Mouse (Mus musculus) midbrain, embryonic 15.5 days (tissue): Measurements from ENCODE around the gene Mab21l3. TPM values are rescaled to one million over a fixed set of nuclear protein-coding genes. Genes with fewer than 3 reads are reported as not detected.

Source experiments
- ATAC-seq: fragments of 200-750 bp; cut with Nextera tagmentation; replicated peaks from 2 replicates; pipeline ENCODE4 v1.8.0; 2017; ENCODE audit warnings: moderate TSS enrichment
- H3K27ac ChIP-seq: fragments of 300-500 bp; sonication (generic); 2 replicates; pipeline ENCODE4 v1.5.1; 2015; ENCODE audit warnings: mild to moderate bottlenecking, inconsistent platforms
- H3K27me3 ChIP-seq: fragments of 300-500 bp; sonication (generic); replicated peaks from 2 replicates; pipeline ENCODE4 v1.6.1; 2015; ENCODE audit warnings: inconsistent platforms
- H3K36me3 ChIP-seq: fragments of 300-500 bp; sonication (generic); replicated peaks from 2 replicates; pipeline ENCODE4 v1.6.1; 2015; ENCODE audit warnings: inconsistent platforms
- H3K4me1 ChIP-seq: fragments of 300-500 bp; sonication (generic); 2 replicates; pipeline ENCODE4 v1.6.1; 2015; ENCODE audit warnings: inconsistent platforms
- H3K4me2 ChIP-seq: fragments of 300-500 bp; sonication (generic); 2 replicates; pipeline ENCODE4 v1.6.1; 2015; ENCODE audit warnings: inconsistent platforms, mild to moderate bottlenecking, moderate library complexity
- H3K4me3 ChIP-seq: fragments of 300-500 bp; sonication (generic); 2 replicates; pipeline ENCODE4 v1.5.1; 2015; ENCODE audit warnings: mild to moderate bottlenecking, inconsistent platforms
- H3K9ac ChIP-seq: fragments of 300-500 bp; sonication (generic); 2 replicates; pipeline ENCODE4 v1.6.1; 2015; ENCODE audit warnings: mild to moderate bottlenecking, inconsistent platforms
- H3K9me3 ChIP-seq: fragments of 300-500 bp; sonication (generic); 2 replicates; pipeline ENCODE4 v1.6.1; 2016; ENCODE audit warnings: inconsistent platforms
- WGBS: fragments of 180-500 bp; shearing (Covaris S2); methylation state at CpG from one replicate; pipeline ENCODE4 v1.1.7; 2015; ENCODE audit warnings: mixed read lengths; 5-methylcytosine and 5-hydroxymethylcytosine counted together
- polyA plus RNA-seq: library from polyadenylated mRNA; unstranded; fragments of >200 nt; fragmentation: Nextera tagmentation; extraction: Ambion mirVana; gene quantifications from 2 replicates; pipeline ENCODE4 v1.2.1, GENCODE M21; 2015

The Mab21l3 gene
- polyA plus RNA-seq, 1 experiment from 2014 or later = 0.21 TPM

DNA sequence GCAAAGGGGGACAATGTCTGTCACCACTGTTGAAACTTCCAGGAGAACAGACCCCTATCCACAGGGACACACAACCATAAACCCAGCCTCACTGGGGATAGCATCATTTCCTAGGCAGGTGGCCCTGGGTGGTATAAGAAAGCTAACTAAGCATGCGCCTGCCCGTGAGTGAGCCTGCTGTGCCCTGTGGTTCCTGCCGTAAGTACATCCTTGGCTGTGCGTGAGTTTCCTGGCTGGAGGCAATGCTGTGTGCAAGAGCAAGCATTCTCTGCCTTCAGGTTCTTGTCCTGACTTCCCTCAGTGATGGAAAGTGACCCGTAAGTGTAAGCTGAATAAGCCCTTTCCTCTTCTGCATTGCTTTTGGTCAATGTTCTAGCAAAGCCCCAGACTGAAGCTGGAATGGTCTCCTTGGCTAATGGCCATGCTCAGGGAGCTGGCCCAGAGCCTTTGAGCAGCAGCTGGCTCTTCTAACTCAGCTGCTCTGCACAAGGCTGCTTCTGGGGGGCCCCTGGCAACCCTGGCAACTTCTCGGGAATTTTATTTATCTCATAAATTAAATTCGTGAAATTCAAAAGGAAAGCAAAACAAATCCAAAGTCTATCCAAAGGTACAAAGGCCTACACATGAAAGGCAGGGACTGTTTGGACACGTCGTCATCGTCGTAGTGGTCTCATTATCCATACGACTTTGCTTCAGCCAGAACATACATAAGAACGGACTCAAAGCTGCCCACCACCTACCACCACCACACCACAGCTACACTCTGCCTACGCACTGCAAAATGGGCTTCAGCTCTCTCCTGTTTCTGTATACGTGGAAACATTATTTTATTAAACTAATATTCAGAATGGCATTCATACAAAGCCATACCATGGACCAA lies 50.7 kb downstream of the Mab21l3 start:
- 44% methylated on average over 15 of the region's 15 CpGs for WGBS
- H3K36me3 ChIP-seq = no peaks in the 10 kb centered on the region
- no peak overlapping the region for H3K4me3 ChIP-seq
- H3K27ac ChIP-seq = no peak overlapping the region
- ATAC-seq = no peak
- H3K9me3 ChIP-seq = no peaks in the 10 kb centered on the region
- H3K4me2 ChIP-seq = no peak overlapping the region
- no peaks in the 10 kb centered on the region for H3K27me3 ChIP-seq
- peaks cover 32% of the 10 kb centered on the region for H3K4me1 ChIP-seq
- no peak overlapping the region for H3K9ac ChIP-seq

DNA sequence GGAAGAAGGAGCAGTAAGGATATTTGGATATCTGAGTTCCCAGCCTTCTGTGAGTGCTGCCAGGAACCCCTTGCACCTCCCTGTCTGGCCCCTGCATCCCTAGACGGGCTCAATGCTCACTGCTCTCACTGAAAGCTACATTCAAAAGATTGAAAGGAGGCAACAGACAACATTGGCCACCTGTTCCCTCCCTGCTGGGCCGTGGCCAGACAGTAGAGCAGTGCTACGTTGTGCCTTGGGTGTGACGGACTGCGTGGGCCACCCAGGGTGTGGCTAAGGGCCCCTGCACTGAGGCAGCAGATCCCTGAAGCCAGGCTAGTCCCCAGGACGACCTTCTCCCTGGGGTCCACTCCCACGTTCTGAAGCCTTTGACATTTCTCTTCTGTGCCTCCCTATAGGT lies 52.5 kb downstream of the Mab21l3 start:
- WGBS = 44% methylated on average over 7 of the region's 7 CpGs
- no peak overlapping the region for H3K4me2 ChIP-seq
- ATAC-seq = no peak
- no peaks in the 10 kb centered on the region for H3K36me3 ChIP-seq
- H3K4me1 ChIP-seq = peaks cover 32% of the 10 kb centered on the region
- H3K9ac ChIP-seq = no peak overlapping the region
- no peak overlapping the region for H3K27ac ChIP-seq
- H3K27me3 ChIP-seq = no peaks in the 10 kb centered on the region
- H3K4me3 ChIP-seq = no peak overlapping the region
- no peaks in the 10 kb centered on the region for H3K9me3 ChIP-seq

DNA sequence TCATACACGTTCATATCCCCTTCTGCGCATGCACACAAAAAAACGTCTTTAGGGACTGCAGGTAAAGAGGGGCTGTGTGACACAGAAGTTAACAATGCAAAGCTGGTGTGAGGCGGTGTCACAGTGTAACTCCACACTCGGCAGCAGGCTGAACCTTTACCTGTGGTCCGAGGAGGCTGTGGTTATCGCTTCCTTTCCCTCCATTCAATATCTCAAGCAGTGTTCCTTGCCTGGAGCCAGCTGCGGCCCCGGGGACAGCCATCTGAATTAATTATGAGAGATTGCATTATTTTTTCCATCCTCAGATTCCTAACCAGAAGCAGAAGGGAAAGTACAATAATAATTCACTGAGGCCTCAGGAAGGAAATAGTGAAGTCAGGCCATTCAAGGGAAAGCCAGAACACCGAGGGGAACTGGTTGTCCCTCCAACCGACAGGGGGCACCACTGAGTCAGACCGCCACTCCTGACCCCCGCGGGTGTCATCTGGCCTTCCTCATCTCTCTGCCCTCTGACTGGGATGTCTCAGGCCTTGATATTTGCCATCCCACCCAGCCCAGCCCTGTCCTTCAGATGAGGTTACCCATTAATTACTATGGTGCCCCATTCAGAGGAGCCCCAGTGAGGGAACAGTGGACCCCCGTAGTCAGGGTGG lies 53.2 kb downstream of the Mab21l3 start:
- no peaks in the 10 kb centered on the region for H3K9me3 ChIP-seq
- WGBS = 77% methylated on average over 15 of the region's 15 CpGs
- H3K36me3 ChIP-seq = no peaks in the 10 kb centered on the region
- no peak overlapping the region for H3K27ac ChIP-seq
- no peak overlapping the region for H3K4me2 ChIP-seq
- H3K4me3 ChIP-seq = no peak overlapping the region
- peaks cover 32% of the 10 kb centered on the region for H3K4me1 ChIP-seq
- ATAC-seq = peak; percentile 41; the same call in 1 of the 2 replicates
- no peaks in the 10 kb centered on the region for H3K27me3 ChIP-seq
- no peak overlapping the region for H3K9ac ChIP-seq

DNA sequence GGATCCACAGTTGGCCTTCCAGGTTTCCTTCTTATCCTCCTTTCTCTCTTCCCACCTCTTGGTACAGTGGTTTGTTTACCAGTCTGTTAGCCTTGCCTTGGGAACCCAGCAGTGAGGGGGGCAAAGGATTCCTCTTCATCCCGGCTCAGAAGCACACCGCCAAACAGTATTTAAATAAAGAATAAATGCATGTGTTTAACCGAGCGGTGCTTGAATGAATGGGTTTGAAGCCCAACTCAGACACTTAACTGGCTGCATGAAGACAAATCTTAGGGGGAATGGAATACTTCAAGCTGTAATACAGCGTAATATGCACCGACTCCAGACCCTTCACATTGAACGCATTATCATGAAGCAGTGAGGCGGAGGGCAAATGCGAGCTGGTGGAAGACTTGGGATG lies 54.1 kb downstream of the Mab21l3 start:
- H3K4me1 ChIP-seq = peaks cover 32% of the 10 kb centered on the region
- peak overlapping the region; percentile 40 for H3K27ac ChIP-seq
- 40% methylated on average over 9 of the region's 9 CpGs for WGBS

DNA sequence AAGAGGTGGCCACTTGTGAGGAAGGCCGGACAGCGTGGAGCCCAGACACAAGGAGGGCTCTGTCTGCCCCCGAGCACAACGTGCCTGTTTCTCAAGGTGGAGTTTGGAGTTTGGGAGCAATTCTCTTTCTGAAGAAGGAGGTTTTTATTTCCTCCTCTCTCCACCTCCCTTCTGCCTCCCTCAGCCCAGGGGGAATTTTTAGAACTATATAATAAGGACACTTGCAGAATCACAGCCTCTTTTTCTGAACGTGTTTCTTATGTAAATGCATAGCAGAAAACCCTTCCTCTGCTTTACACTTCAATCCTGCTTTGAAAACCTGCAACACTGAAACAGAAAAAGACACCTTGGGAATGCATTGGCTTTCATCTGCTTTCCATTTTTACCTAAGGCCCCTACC lies 54.7 kb downstream of the Mab21l3 start:
- no peak overlapping the region for H3K4me3 ChIP-seq
- no peaks in the 10 kb centered on the region for H3K27me3 ChIP-seq
- H3K9ac ChIP-seq = no peak overlapping the region
- ATAC-seq = no peak
- no peak overlapping the region for H3K4me2 ChIP-seq
- peaks cover 32% of the 10 kb centered on the region for H3K4me1 ChIP-seq
- H3K36me3 ChIP-seq = no peaks in the 10 kb centered on the region
- WGBS = 60% methylated on average over 5 of the region's 5 CpGs
- no peaks in the 10 kb centered on the region for H3K9me3 ChIP-seq
- H3K27ac ChIP-seq = peak overlapping the region; percentile 40; the same call in 1 of the 2 replicates

More for the DNA sequence above, 54.1 kb downstream of the Mab21l3 start:
- Histone ChIP-seq H3K4me3 (no peak overlapping the region), H3K4me2 (no peak overlapping the region), H3K27me3 (no peaks in the 10 kb centered on the region), H3K36me3 (no peaks in the 10 kb centered on the region), H3K9ac (no peak overlapping the region), H3K9me3 (no peaks in the 10 kb centered on the region)
- ATAC-seq = no peak

DNA sequence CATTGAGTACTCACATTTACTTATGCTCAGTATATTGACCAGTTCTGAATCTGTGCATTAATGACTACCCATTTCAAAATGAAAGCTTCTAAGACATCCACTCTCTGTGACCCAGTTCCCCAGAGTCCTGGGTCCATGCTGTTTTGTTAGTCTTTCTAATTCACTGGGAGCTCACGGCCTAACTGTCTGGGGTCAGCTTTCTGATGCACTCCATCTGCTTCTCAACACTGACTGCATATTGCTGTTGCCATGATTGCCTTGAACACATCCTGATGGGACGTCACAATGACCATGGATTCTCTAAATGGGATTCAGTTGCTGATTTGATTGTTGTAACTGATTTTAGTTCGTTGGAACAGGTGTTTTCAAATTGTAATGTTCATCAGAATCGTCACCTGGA lies 56.6 kb downstream of the Mab21l3 start:
- Histone ChIP-seq H3K27me3 (no peaks in the 10 kb centered on the region), H3K9me3 (no peaks in the 10 kb centered on the region), H3K36me3 (no peaks in the 10 kb centered on the region), H3K4me2 (no peak overlapping the region), H3K9ac (no peak overlapping the region), H3K4me3 (no peak overlapping the region), H3K27ac (no peak overlapping the region), H3K4me1 (peaks cover 28% of the 10 kb centered on the region)
- ATAC-seq = no peak
- 80% methylated on average over 4 of the region's 4 CpGs for WGBS

DNA sequence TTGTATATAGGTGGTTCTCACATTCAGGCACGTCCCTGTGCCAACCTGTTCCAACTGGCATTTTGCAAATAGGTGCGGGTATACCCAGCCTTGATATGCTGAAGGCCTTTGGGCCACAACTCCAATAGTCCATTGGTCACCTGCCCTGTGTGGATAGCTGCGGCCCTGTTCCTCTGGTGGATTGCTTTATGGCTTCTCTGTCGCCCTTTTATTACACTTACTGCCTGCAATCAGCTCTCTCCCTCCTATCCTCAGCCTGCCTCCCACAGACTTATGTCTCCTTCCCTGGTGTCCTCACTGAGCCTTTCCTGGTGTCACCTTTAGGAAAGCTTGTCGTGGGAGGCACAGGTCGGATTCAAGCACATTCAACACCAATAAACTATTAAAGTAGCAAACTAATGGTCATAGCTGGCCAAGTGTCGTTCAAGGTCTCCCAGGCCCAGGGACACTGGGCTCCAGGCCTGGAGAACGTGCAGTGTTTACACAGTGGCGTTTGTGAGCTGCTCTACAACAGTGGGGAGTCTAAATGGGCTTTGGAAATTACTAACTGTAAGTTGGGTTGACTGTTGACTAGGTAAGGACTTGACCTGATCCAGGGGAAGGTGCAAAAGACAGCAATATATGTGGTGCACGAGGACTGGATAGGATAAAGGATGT lies 63.9 kb downstream of the Mab21l3 start:
- 88% methylated on average over 10 of the region's 10 CpGs for WGBS
- Histone ChIP-seq H3K4me3 (no peak overlapping the region), H3K4me1 (0 out of 2 replicates have a peak, but pooled peaks cover 3% of the 10 kb centered on the region), H3K9me3 (no peaks in the 10 kb centered on the region), H3K9ac (no peak overlapping the region), H3K4me2 (no peak overlapping the region), H3K36me3 (no peaks in the 10 kb centered on the region), H3K27me3 (no peaks in the 10 kb centered on the region), H3K27ac (no peak overlapping the region)
- no peak for ATAC-seq

DNA sequence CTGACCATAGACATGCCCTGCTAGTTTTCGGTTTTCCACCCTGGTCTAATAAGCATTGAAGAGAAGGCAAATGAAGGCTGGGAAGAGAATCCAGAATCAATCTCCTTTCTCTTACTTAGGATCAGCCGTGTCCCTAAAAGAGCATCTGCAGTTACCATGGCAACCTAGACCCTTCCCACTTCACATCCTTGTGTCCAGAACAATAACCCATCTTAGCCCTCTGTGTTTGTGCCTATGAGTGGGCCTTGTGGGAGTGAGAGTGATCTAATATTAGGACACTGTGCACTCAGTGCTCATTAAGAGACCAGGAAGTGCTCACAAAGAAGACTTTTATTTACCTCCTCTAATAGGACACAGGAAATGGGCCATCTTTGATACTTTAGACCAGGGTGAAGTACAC lies 65.0 kb downstream of the Mab21l3 start:
- no peak overlapping the region for H3K9ac ChIP-seq

DNA sequence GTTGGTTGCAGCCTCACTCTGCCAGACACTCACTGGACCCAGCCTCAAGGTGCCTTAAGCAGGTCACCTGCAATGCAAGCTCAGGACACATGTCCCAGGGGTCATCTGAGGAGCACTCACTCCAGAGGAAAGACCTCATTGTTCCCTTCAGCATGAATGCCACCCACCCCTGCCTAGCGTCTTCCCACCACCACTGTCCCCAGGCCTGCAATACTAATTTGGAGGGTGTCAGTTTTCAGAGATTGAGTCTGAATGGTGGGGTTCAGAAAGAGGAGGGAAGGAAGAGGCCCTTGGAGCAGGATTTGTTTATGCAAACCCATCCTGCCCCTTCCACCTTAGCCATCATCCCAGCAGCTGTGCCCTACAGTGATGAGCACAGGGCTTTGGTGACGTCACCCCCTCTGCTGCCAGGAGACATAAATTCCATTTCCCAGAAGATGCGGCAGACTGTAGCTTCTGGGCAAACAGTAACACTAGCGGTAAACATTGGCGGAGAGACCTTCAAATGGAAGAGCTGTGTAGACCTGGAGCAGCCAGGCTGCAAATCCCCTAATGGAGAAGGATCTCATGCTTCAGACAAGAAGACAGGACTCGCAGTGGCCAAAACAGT lies 67.8 kb downstream of the Mab21l3 start:
- Histone ChIP-seq H3K4me3 (no peak overlapping the region), H3K36me3 (no peaks in the 10 kb centered on the region), H3K4me2 (no peak overlapping the region), H3K9ac (no peak overlapping the region), H3K4me1 (0 out of 2 replicates have a peak, but pooled peaks cover 3% of the 10 kb centered on the region), H3K27ac (no peak overlapping the region), H3K9me3 (no peaks in the 10 kb centered on the region), H3K27me3 (no peaks in the 10 kb centered on the region)
- WGBS = 55% methylated on average over 6 of the region's 6 CpGs
- ATAC-seq = no peak; the same call in 1 of the 2 replicates

More for the DNA sequence above, 65.0 kb downstream of the Mab21l3 start:
- 33% methylated on average over 2 of the region's 2 CpGs for WGBS
- Histone ChIP-seq H3K27me3 (no peaks in the 10 kb centered on the region), H3K4me1 (0 out of 2 replicates have a peak, but pooled peaks cover 3% of the 10 kb centered on the region), H3K27ac (no peak overlapping the region), H3K9me3 (no peaks in the 10 kb centered on the region), H3K4me2 (no peak overlapping the region), H3K4me3 (no peak overlapping the region), H3K36me3 (no peaks in the 10 kb centered on the region)
- peak; percentile 59 for ATAC-seq

DNA sequence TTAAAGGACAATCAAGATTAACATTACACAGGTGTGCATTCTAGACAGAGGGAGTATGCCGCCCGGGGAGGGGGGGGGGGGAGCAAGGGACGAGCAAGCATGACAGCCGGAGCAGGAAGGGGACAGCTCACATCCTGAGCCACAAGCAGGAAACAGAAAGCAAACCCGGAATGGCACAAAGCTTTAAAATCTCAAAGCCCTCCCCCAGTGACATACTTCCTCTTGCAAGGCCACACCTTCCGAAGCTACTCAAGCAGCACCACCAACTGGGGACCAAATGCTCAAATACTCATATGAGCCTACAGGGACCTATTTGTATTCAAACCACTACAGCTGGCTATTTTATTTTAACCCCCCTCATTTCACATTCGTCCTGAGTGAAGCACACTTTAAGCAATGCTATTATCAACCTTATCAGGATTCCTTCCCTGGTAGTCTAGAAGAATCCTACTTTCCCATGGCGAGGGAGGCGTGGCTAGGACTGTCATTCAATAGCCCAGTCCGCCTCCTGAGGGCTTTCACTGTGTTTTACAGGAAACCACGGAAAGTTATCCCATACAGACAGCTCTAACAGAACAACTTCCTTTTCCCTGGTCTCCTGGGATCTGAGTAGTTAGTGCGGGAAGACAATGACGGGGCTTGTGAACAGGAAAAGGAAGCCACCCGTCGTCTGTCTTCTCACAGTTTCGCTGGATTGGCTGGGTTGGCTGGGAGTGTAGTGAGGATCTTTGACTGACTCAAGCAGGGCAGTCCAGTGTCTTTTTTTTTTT lies 69.7 kb downstream of the Mab21l3 start:
- Histone ChIP-seq H3K4me2 (no peak overlapping the region), H3K9ac (no peak overlapping the region), H3K4me3 (no peak overlapping the region), H3K9me3 (no peaks in the 10 kb centered on the region), H3K27me3 (no peaks in the 10 kb centered on the region), H3K27ac (no peak overlapping the region), H3K4me1 (0 out of 2 replicates have a peak, but pooled peaks cover 3% of the 10 kb centered on the region), H3K36me3 (no peaks in the 10 kb centered on the region)
- WGBS = 72% methylated on average over 16 of the region's 16 CpGs
- ATAC-seq = no peak

DNA sequence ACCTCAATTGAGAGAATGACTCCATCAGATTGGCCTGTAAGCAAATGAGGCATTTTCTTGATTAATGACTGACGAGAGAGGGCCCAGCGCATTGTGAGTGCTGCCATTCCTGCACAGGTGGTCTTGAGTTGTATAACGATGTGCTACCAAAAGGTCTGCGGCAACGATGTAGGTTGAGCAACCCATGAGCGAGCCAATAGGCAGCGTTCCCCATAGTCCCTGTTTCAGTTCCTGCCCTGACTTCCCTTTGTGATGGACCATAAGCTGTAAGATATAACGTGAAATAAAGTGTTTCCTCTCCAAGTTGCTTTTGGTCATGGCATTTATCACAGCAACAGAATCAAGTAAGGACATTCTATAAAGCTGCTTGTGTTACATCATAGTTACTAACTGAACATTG lies 73.0 kb downstream of the Mab21l3 start:
- Histone ChIP-seq H3K36me3 (no peaks in the 10 kb centered on the region), H3K4me3 (no peak overlapping the region), H3K27ac (no peak overlapping the region), H3K27me3 (no peaks in the 10 kb centered on the region), H3K4me2 (no peak overlapping the region), H3K9ac (no peak overlapping the region), H3K4me1 (no peaks in the 10 kb centered on the region), H3K9me3 (no peaks in the 10 kb centered on the region)
- WGBS = 91% methylated on average over 8 of the region's 8 CpGs
- no peak for ATAC-seq
